Mouse (Mus musculus): Measurements from ENCODE around the gene Clec1a.

- no peak for TF ChIP-seq EP300 (IDR thresholded peaks at IDR 0.05; ENCODE audit: low read depth)
- no peak for TF ChIP-seq CTCF (IDR thresholded peaks at IDR 0.05; ENCODE audit: low read depth)
These were observed 13.8 kb downstream of the Clec1a start for GRCm38 (mm10) chr6:129438033-129438432.
